Mouse (Mus musculus): ENCODE results near the gene Npc2. TPM values are rescaled to one million over a fixed set of nuclear protein-coding genes. Genes with fewer than 3 reads are reported as not detected.

Npc2 gene
- polyA plus RNA-seq, 1 experiment from 2014 or later: 23.5 TPM

DNA sequence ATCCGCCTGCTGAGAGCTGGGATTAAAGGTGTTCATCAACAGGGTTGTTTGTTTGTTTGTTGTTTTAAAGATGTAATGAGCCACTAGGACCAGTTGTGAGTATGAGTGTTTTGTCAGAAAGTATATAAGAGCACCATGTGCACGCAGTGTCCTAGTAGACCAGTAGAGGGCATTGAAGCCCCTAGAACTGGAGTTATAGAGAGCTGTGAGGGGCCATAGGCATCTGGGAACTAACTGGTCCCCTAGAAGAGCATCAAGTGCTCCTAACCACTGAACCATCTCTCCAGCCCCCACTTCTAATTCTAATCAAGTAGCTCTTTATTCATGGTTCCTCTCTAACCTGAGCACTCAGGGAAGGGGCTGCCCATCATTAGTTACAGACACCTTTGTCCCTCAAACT, 13.9 kb downstream of the Npc2 start:
- Histone ChIP-seq H3K27ac (no peak overlapping the region), H3K4me1 (replicated peaks) (peaks cover 12% of the 10 kb centered on the region; the same call in 1 of the 2 replicates), H3K9me3 (replicated peaks) (no peaks in the 10 kb centered on the region), H3K27me3 (no peaks in the 10 kb centered on the region), H3K9ac (no peak overlapping the region), H3K36me3 (peaks cover 54% of the 10 kb centered on the region), H3K4me3 (replicated peaks) (no peak overlapping the region), H3K4me2 (no peak overlapping the region)
- ATAC-seq (ENCODE audit: low read depth) (no peak), DNase-seq (no peak)
- WGBS (ENCODE audit: insufficient replicate concordance): 51% methylated on average over 2 of the region's 2 CpGs

DNA sequence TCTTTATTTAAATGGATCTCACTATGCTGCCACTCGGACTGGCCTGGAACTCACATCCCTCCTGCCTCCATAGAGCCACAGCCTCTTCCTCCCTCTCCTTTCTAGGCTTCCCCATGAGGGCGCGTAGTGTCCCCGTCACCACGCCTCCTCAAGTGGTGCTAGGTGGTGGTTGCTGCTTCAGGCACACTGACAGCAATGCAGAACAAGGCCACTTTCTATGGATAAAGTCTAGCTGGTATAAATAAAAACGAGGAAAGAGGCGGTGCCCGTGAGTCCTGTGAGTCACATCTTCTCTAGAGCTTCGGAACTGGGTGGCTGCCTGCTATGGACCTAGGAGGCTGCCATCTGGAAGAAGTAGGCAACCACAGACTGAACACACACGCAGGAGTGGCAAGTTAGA, 16.9 kb downstream of the Npc2 start:
- Histone ChIP-seq H3K4me1 (replicated peaks) (0 out of 2 replicates have a peak, but pooled peaks cover 3% of the 10 kb centered on the region), H3K27ac (no peak overlapping the region), H3K36me3 (peaks cover 41% of the 10 kb centered on the region), H3K27me3 (no peaks in the 10 kb centered on the region), H3K4me3 (replicated peaks) (no peak overlapping the region), H3K4me2 (no peak overlapping the region), H3K9me3 (replicated peaks) (no peaks in the 10 kb centered on the region), H3K9ac (no peak overlapping the region)
- DNase-seq (no peak), ATAC-seq (ENCODE audit: low read depth) (no peak)
- 87% methylated on average over 10 of the region's 10 CpGs for WGBS (ENCODE audit: insufficient replicate concordance)

DNA sequence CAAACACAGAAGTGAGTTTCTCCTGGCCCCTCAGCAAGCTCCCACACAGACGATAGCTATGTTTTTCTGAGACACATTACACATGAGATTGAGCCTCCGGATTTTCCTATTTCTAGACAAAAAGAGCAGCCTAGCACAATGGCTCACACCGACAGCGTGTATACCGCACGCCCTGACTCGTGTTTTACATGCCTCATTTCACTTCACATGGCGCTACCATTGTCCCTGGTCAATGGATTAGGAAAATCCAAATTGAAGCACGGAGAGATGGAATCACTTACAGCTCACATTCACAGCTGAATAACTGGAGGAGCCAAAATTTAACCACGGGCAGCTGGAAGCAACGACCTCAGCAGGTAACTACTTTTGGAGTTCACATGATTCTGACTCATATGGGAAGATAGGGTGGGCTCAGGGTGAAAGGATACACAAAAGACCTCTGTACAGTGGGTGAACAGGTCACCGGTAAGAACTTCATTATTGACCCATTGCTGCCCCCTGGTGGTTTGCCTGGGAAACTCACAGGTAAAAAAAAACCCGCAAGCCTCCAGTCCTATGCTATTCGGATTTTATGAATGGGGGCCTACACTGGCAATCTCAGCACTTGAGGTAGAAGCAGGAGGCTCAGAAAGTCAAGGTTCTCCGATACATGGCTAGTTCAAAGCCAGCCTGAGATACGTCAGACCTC, 17.8 kb downstream of the Npc2 start:
- 0 out of 2 replicates have a peak, but pooled peaks cover 3% of the 10 kb centered on the region for H3K4me1 ChIP-seq (replicated peaks)
- no peaks in the 10 kb centered on the region for H3K9me3 ChIP-seq (replicated peaks)
- peaks cover 35% of the 10 kb centered on the region for H3K36me3 ChIP-seq
- no peak for ATAC-seq (ENCODE audit: low read depth)
- peak; percentile 44 for DNase-seq
- no peak overlapping the region for H3K9ac ChIP-seq
- H3K27me3 ChIP-seq: no peaks in the 10 kb centered on the region
- H3K4me3 ChIP-seq (replicated peaks): no peak overlapping the region
- H3K27ac ChIP-seq: no peak overlapping the region
- WGBS (ENCODE audit: insufficient replicate concordance): 60% methylated on average over 16 of the region's 16 CpGs
- no peak overlapping the region for H3K4me2 ChIP-seq

DNA sequence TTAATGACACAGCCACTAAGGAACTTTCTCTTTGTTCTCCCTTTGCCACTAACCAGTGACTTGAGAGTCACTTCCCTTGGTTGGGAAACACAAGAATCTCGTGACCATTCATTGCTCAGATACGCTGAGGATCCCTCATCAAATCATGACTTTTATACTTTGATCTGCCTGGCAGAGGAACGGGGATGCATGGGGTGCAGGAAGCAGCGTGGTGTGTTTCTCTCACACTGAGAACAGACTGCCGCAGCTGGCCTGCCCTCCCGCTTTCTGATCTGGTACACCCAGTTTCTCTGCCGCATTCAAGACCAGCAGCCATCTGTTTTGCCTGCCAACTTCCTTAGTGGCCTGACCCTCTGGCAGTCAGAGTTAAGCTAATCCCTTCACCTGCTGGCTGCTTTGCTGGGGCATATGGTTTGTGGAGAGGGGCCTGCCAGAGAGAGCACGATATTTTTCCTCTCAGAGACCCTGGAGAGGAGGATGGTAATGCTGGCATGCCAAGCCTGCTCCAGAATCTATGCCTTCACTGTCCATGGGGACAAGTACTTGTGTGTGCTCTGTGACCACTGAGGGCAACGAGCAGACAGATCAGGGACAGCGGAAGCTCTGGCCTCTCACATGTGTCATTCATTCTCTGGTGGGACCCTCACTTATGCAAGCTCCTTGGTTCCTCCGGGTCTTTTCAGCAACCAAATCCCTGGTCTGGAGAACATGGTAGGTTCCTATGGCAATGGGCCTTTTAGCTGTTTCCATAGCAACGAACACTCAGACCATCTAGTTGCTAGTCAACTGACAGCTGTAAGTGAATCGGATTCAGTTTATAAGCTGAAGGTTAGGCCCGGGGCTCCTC, 20.6 kb downstream of the Npc2 start:
- DNase-seq: no peak

DNA sequence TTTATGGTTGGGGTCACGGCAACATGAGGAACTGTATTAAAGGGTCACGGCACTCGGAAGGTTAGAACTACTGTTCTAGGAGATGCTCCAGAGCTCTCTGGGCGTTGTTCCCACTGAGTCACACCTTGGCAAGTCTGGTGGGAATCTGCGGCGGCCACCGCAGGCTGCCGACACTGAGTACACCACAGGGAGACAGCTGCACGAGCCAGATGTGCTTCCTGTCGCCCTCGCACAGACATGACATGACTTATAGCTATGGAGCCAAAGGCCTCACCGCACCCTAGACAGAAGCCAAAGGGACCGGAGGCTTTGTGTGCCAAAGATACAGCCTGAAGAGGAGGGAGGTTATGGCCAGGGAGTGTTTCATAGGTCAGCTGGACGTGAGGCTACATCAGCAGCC, 22.3 kb downstream of the Npc2 start:
- DNase-seq: no peak
- Histone ChIP-seq H3K4me1 (replicated peaks) (no peaks in the 10 kb centered on the region), H3K4me3 (replicated peaks) (no peak overlapping the region), H3K27me3 (no peaks in the 10 kb centered on the region; the same call in 1 of the 2 replicates), H3K9ac (no peak overlapping the region), H3K36me3 (peaks cover 2% of the 10 kb centered on the region; the same call in 1 of the 2 replicates), H3K27ac (no peak overlapping the region), H3K9me3 (replicated peaks) (no peaks in the 10 kb centered on the region), H3K4me2 (no peak overlapping the region)
- WGBS (ENCODE audit: insufficient replicate concordance): 43% methylated on average over 14 of the region's 14 CpGs
- ATAC-seq (ENCODE audit: low read depth): no peak

More for the DNA sequence above, 20.6 kb downstream of the Npc2 start:
- Histone ChIP-seq H3K4me1 (replicated peaks) (no peaks in the 10 kb centered on the region), H3K4me3 (replicated peaks) (no peak overlapping the region), H3K9me3 (replicated peaks) (no peaks in the 10 kb centered on the region), H3K27me3 (no peaks in the 10 kb centered on the region; the same call in 1 of the 2 replicates), H3K36me3 (peaks cover 19% of the 10 kb centered on the region), H3K9ac (no peak overlapping the region), H3K4me2 (no peak overlapping the region), H3K27ac (no peak overlapping the region)
- no peak for ATAC-seq (ENCODE audit: low read depth)
- WGBS (ENCODE audit: insufficient replicate concordance): 47% methylated on average over 14 of the region's 14 CpGs

DNA sequence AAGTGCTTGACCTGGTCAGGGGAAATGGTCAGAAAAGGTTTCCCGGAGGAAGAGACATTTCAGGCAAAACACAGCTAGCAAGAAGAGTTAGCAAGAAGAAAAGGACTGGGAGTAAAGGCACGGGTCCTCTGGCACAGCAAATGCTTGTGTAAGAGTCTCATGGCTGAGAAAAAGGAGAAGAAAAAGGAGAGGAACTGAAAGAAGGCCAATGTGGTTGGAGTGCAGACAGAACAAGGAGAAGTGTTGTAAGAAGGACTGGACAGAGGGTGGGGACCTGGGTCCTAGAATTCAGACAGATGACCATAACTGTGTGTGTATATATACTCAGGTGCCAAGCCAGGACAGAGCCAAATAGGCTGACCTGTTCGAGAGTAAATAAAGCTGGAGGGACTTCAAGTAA, 24.8 kb downstream of the Npc2 start:
- Histone ChIP-seq H3K9me3 (replicated peaks) (no peaks in the 10 kb centered on the region), H3K36me3 (no peaks in the 10 kb centered on the region), H3K4me1 (replicated peaks) (no peaks in the 10 kb centered on the region), H3K4me3 (replicated peaks) (no peak overlapping the region), H3K27me3 (no peaks in the 10 kb centered on the region; the same call in 1 of the 2 replicates), H3K9ac (no peak overlapping the region), H3K4me2 (no peak overlapping the region), H3K27ac (no peak overlapping the region; the same call in 1 of the 2 replicates)
- DNase-seq (no peak), ATAC-seq (ENCODE audit: low read depth) (no peak)
- 31% methylated on average over 3 of the region's 3 CpGs for WGBS (ENCODE audit: insufficient replicate concordance)

DNA sequence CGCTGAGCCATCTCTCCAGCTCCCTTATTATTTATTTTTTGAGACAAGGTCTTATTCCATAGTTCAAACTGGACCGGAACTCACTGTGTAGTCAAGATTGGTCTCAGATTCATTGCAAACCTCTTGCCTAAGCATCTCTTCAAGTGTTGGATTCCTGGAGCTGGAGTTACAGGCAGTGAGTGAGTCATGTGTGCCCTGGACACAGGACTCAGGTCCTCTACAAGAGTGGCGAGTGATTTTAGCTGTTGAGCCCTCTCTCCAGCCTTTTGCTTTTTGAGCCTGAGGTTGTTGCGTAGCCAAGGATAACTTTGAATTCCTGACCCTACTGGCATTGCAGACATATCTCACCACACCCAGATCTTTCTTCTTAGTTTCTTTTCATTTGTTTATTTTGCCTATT, 27.3 kb downstream of the Npc2 start:
- Histone ChIP-seq H3K27ac (no peak overlapping the region), H3K9me3 (replicated peaks) (no peaks in the 10 kb centered on the region), H3K4me2 (no peak overlapping the region), H3K36me3 (no peaks in the 10 kb centered on the region), H3K4me3 (replicated peaks) (no peak overlapping the region), H3K27me3 (no peaks in the 10 kb centered on the region; the same call in 1 of the 2 replicates), H3K9ac (no peak overlapping the region), H3K4me1 (replicated peaks) (no peaks in the 10 kb centered on the region)
- ATAC-seq (ENCODE audit: low read depth): no peak
- WGBS (ENCODE audit: insufficient replicate concordance): 65% methylated on average over 4 of the region's 4 CpGs
- DNase-seq: no peak

DNA sequence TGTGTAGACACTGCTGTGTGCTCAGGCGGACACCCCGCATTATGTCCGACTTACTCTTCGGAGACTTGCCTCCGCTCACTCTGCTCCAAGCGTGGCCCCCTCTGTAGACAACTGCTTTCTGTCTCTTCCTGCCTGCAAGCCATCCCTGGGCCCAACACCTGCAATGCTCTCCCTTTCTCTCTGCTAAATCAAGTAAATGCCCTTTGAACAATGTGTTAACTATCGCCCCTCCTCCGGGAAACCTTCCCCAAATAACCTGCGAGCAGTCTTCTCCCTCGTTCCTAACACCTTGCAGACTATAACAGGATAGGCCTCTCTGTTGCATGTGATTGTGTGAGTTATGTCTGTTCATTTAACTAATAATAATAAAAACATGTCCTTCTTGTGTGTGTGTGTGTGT, 29.5 kb downstream of the Npc2 start:
- Histone ChIP-seq H3K4me1 (replicated peaks) (no peaks in the 10 kb centered on the region), H3K9ac (no peak overlapping the region), H3K36me3 (no peaks in the 10 kb centered on the region), H3K9me3 (replicated peaks) (no peaks in the 10 kb centered on the region), H3K27me3 (no peaks in the 10 kb centered on the region; the same call in 1 of the 2 replicates), H3K4me3 (replicated peaks) (no peak overlapping the region), H3K4me2 (no peak overlapping the region), H3K27ac (no peak overlapping the region)
- ATAC-seq (ENCODE audit: low read depth) (no peak), DNase-seq (no peak)
- WGBS (ENCODE audit: insufficient replicate concordance): 80% methylated on average over 10 of the region's 10 CpGs

DNA sequence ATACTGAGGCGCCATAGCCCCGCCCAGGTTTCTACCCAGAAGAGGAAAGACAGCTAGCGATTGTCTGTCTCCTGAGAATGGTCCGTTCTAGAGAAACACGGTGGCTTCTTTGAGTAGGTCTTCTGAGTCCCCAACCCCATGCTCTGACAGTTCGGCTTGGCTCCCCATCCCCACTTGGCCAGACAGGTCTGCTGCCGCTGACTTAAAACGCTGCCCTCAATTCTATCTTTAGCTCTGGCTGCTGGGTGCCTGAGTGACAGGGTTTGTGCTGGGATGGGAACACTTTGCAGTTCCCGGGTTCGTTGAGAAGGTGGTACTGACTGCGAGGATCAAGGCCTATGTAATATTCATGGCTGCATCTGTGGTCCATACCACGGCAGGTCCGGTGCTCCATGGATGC, 39.6 kb downstream of the Npc2 start:
- ATAC-seq (ENCODE audit: low read depth) (no peak), DNase-seq (no peak)
- H3K9ac ChIP-seq: no peak overlapping the region
- H3K27ac ChIP-seq: no peak overlapping the region
- no peaks in the 10 kb centered on the region for H3K36me3 ChIP-seq
- no peaks in the 10 kb centered on the region for H3K4me1 ChIP-seq (replicated peaks)
- H3K27me3 ChIP-seq: no peaks in the 10 kb centered on the region
- H3K4me3 ChIP-seq (replicated peaks): no peak overlapping the region
- no peaks in the 10 kb centered on the region for H3K9me3 ChIP-seq (replicated peaks)
- WGBS (ENCODE audit: insufficient replicate concordance): 53% methylated on average over 13 of the region's 13 CpGs
- no peak overlapping the region for H3K4me2 ChIP-seq

DNA sequence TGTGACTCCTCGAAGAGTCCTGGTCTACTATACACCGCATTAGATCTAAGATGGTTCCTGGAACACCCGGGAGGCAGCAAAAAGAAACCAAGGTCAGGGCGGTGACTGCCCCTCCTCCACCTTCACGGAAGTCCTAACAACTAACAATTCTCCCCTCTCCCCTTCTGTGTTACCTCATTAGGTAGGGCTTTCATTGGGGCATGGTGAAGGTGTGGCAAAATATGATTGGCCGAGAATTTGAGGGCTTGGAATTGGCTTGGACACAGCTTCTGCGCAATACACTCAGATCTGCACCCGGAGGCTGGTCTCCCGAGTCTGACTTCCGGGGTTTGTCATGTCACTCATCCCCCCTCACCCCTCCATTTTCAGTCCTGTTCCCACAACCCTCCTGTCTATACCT, 44.5 kb downstream of the Npc2 start:
- DNase-seq (no peak), ATAC-seq (ENCODE audit: low read depth) (no peak)
- no peak overlapping the region for H3K4me3 ChIP-seq (replicated peaks)
- H3K27ac ChIP-seq: no peak overlapping the region
- no peaks in the 10 kb centered on the region for H3K36me3 ChIP-seq
- no peaks in the 10 kb centered on the region for H3K27me3 ChIP-seq
- H3K9me3 ChIP-seq (replicated peaks): no peaks in the 10 kb centered on the region
- no peak overlapping the region for H3K4me2 ChIP-seq
- 77% methylated on average over 10 of the region's 10 CpGs for WGBS (ENCODE audit: insufficient replicate concordance)
- H3K9ac ChIP-seq: no peak overlapping the region
- no peaks in the 10 kb centered on the region for H3K4me1 ChIP-seq (replicated peaks)

DNA sequence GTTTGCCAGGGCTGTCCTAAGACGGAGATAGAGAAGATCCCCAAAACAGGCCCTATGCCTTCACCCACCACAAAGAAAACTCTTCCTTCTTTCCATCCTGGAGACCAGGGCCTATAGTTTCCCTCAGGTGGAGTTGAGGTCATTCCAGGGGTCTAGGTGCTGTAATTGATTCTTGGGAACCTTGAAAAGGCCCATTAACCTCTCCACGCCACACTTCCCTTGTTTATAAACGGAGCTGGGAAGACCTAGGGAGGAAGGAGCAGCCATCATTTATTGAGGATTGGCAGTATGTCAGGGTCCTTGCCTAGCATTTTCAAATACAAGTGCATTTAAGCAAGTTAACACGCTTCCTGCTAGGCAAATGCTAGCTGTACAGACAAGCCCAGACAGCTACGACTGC, 45.5 kb downstream of the Npc2 start:
- no peak overlapping the region for H3K4me2 ChIP-seq
- DNase-seq: no peak
- WGBS (ENCODE audit: insufficient replicate concordance): 59% methylated on average over 5 of the region's 5 CpGs
- H3K9ac ChIP-seq: no peak overlapping the region
- no peaks in the 10 kb centered on the region for H3K9me3 ChIP-seq (replicated peaks)
- no peak overlapping the region for H3K4me3 ChIP-seq (replicated peaks)
- H3K4me1 ChIP-seq (replicated peaks): no peaks in the 10 kb centered on the region
- no peaks in the 10 kb centered on the region for H3K36me3 ChIP-seq
- H3K27me3 ChIP-seq: no peaks in the 10 kb centered on the region
- no peak for ATAC-seq (ENCODE audit: low read depth)
- no peak overlapping the region for H3K27ac ChIP-seq

All from liver, embryonic 13.5 days (tissue).